Mouse (Mus musculus) ZHBTc4 (cell line): ENCODE results near the gene Ldb1.

Source experiments
- DNase-seq: peaks from one replicate; pipeline ENCODE4 v3.0.0-alpha.2; 2011; ENCODE audit warnings: low read depth, low spot score

Ldb1 gene

DNA sequence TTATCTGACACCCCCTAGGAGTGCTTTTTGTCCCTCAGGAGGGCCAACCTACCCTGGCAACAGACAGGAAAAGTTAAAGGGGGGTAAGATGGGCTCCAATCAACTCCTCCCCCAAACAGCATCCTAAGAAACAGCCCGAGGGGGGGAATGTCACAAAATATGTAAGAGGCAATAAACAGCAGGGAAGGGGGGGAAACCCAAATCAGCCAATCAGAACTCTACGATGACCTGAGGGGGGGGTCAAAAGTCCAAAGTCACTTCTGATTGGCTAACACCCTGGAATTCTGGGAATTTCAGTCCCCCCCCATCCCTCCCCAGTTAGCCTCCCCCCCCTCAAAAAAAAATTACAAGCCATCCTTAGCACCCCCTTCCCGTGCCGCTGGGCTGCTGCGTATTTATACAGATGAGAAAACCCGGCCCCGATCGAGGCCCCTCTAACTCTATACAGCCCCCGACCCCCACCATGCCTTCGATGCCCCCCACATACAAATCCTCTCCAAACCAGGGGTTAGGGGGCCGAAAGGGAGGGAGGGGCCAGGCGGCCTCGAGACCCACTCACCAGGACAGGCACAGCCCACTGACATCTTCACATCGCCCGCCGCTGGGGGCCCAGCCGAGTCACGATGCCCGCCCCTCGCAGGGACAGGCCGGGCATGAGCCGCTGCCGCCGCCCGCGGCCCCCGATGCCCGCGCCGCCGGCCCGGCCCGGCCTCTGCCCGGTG lies 582 bp downstream of the Ldb1 start, which contains the start of gene Pprc1:
Gene Pprc1 (plus strand): TSS at position 616 of the 722 bp plus-strand sequence.
- DNase-seq = peak; percentile 46

DNA sequence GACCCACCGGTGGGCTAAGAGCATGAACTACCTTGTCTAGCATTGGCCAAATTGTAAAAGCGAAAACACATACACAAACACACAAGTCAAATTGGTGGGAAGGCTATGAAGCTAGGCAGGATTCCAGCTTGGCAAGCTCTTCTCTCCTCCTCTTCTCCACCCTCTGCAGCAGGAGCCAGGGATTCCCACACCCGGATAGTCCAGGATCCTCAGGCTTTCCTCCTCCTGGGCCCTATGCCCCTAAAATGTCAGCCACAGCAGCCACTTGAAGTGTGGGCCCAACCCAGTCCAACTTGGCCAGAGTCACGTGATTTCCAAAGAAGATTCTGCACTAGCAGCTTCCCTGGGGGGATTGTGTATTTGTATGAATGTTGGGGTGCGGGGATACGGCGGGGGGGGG lies 1.6 kb downstream of the Ldb1 start:
- no peak for DNase-seq

DNA sequence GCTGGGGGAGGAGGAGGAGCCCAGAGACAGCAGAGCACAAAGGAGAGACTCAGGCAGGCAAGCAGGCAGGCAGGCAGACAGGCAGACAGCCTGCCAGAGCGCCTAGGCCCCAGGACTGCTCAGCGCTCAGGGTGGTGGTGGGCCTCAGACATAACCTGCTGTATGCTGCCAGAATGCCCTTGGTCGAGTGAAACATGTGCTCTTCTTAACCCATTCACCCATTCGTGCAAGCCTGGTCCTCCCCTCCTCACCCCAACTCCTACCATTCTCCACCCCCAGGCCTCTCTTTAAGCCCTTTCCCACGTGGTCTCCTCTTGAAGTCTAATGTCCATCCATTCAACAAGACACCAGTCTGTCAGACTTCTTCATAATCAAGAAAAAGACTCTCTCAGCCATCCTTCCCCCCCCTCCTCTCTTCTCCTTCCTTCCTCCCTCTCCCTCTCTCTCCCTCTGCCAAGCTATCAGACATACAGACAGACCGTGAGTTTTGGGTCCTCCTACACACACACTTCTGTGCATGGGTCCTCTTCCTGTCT lies 2.5 kb downstream of the Ldb1 start:
- DNase-seq = peak; percentile 67

DNA sequence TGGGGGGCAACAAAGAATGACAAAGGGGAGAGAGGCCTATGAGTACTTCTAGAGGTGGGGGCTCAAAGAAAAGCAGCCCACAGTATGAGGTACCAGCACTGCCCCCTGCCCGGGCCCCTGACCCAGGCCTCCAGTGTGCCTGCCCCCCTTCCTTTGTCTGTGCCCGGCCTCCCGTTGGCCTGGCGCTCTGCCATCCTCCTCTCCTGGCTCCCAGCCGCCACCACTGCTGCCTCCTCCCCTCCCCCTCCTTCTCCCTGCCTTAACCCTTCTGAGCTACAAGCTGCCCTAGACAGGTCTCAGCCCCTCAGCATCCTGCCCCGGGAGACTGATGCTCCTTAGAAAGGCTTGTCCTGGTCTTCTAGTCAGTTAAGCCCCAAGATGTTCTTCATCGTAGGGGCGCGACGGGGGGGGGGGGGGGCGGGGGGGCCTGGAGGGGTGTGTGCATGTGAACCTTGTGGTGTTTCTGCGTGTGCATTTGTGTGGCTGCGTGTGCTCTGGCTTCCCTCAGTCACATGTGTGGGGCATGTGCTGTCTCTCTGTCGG lies 3.0 kb downstream of the Ldb1 start:
- DNase-seq = peak; percentile 69

DNA sequence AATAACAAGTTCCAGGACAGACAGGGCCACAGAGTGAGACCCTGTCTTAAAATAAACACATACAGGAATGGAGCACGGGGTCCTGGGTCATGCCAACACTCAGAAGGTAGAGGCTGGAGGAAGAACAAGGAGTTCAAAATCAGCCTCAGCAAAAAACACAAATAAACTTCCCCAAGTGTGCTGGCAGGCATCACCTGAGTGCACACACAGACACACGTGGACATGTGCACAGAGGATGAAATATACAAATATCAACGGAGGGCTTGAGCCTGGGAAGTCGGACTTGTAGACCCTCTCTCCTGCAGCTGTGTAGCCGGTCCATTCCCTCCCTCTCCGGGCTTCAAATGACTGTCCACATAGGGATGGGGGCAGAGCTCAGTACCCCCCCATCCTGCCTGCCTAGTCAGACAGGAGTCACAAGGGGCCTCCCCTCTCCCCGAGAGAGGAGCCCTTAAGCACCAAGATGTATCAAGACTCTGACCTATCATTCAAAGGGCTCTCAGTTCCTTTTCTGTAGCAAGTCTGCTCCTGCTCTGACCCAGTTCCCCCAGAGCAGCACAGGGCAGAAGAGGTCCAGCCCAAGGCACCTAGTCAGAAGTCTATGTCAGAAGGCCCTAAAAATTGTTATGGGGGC lies 3.6 kb downstream of the Ldb1 start:
- DNase-seq = no peak

DNA sequence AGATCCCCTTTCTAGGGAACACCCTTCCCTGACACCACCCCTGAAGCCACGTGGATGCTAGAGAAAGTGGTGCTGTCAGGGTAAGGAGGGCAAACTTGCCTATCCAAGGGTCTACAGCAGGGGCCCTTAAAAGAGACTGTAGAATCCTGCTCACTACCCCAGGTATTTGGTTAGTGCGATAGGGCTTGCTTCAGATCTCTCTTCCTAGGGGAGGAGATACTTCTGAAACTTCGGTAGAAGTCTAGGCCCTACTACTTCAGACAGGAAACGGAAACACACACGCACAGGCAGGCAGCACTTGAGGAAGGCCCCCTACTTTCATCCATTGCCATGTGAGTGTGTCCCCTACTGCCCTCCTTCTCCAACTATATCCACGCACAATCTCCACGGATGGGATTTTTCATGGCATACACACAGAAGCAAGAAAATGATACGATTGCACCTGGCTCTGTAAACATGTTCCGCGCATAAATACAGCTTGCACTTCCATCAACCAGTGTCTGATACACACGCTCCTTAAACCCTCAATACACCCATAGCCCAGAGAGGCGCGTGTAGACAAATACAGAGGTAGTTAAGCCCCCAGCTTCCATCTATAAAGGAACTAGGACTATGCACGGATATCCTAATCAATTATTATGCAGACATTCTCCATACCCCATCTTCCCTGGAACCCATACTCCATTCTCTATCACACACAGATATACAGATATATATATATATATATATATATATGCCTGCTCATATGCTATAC lies 4.7 kb downstream of the Ldb1 start:
- DNase-seq = no peak

DNA sequence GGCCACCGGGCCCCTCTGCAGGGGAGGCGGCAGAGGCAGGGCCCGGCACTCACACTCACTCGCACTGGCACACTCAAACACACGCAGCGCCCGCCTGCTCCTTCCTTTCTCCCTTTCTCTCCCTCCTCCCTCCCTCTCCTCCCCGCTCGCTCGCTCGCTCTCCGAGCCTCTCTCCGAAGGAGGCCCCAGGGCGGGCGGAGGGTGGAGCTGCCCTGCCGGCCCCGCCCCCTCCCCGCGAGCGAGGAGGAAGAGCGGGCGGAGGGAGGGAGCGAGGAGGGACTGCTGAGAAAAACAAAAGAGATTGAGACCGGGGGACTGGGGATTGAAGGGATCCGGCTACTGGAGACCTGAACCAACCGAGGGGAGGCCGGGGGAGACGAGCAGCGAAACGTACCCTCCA lies 5.5 kb downstream of the Ldb1 start:
- peak; percentile 96 for DNase-seq

DNA sequence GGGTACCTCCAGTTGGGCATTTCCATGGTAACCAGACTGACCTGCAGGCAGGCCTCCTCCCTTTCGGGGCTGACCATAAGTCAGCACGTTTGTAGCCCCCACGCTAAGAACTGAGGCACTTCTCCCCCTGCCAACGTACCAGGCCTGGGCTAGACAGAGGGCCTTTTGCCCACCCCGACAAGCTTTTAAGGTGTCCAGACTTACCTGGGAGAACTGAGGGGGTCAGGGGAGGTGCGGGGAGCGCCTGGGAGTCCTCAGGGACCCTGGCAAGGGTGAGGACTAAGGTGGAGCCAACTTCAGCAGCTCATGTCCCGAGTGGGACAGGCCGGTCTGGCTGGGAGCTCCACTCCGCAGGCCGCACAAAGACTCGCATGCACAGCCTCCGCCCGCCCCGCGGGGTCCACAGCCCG lies 6.2 kb downstream of the Ldb1 start:
- DNase-seq = no peak

DNA sequence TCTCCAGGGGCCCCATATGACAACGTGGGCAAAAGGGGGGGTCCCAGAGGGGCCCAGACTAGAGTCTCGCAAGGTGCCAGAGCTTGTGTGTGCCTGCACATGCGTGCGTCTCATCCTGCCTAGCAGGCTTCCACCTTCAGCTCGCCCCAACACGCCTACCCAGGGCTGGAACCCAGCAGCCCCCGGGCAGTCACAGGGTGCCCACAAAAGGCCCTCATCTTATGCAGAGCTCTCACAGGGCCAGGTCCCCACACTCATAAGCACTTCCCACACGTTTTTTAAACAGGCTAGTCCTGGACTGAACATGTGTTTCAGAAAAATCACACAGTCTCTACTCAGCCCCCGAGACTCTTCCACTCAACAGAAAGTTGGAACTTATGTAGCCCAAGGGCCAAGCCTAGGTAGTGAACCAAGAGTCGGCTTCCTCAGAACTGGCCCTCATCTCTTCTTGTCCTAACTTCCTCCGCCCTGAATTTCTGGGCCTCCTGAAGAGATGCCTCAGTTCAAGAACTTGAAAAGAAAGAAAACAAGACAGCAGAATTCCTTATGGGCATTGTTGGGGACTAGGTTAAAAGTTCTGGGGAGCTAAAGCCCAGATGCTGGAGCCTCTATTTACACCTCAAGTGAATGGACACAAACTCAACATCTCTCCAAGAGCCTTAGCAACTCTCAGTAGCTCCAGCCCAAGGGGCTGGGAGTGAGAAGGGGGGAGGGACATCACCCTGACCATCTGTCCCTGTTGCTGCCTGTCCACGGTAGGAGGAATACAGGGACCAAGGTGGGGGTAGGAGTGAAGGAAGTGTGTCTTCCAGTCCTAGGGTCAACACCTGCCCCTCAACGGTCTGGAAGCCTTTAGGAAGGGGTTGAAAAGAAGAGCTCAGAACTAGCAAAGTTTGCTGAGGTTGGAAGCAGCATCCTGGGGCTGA lies 6.8 kb downstream of the Ldb1 start:
- no peak for DNase-seq

DNA sequence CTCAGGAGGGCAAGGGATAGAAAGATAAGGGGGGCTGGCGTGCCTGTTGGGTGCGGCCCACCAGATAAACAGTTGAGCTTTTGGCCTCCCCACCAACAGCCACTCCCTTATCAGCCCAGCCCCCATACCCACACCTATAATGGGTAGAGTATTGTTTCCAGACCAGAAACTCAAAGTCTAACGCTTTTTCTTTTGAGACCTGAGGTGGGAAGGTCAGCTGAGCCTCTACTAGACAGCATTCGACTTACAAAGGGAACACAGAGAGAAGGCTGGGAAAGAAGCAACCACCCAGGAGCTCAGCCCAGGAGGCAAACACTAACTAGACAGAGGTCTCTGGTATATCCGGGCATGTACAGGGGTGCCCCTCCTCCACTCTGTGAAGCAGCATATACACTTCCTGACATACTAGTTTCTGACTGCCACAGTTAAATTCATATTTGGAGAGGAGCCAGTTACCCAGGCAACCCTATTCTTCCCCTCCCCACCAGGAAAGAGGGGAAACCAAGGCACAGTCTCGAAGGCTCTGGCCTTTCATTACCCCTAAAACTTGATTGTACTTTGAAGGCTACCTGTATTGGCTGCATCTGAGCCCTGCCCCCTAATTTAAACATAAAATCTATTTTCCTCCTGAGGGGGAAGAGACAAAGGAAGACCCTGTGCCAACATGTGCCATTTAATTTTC lies 7.6 kb downstream of the Ldb1 start:
- DNase-seq = peak; percentile 85

DNA sequence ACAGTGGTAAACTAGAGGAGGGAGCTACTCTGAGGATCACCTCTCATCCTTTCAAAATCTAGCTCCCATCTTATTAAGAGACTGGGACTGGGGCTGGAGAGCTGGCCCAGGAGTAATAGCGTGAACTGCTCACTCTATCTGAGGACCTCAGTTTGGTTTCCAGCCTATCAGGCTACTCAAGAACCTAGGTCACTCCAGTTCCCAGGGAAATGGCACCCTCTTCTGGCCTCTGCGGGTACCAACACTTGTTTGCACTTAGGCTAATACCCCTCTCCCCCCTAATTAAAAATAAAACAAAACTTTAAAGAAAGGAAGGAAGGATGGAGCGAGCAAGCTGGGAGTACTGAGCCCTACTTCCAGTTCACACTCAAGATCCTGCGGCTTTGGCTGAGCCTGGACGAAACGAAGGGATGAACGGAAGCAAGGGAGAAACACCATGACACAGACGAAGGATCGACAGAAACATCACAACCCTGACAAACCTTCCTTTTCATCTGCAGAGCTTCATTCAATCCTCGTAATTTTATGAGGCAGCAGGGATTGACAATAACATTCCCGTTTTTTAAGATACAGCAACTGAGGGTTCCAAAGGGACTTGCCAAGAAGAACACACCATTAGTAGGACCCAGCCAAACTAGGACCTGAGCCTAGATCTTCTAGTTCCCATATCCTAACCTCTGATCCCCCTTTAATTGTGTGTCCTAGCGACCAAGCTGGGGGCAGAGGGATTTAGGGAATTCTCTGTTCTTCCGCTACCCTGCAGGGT lies 8.4 kb downstream of the Ldb1 start:
- DNase-seq = peak; percentile 80

DNA sequence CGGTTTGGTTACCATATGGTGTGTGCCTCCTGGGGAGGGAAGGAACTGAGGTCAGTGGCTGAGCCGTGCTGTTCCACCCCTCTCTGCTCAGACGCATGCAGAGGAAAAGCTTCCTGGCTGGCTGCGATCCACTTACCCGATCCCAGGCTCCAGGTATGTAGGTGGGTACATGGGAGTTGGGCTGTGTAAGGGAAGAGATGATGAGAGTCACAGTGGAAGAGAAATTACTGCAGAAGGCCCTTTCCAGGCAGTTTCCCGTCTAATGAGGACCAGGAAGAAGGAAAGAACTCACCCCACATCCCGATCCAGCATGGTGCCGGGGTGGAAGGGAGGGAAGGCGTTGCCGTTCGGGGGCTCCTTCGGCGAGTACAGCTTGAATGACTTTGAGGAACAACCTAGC lies 9.0 kb downstream of the Ldb1 start:
- no peak for DNase-seq

DNA sequence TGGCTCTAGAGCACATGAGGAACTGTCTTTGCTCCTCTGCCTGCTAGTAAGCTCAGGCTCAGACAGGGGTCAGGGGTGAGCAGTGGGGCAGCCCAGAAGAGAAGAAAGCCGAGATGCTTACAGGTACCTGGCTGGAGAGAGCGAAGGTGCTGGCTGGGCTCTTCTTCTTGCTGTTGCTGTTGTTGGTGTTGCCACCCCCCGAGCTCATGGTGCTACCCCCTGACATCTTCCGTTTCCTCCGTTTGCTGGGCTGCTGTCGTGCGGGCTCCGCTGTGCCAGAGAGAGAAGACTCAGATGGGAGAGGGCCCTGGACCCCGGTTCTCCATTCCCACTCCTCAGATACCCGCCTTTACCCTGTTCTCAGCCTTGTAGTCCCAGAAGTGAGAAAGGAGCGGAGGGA lies 11.1 kb downstream of the Ldb1 start:
- no peak for DNase-seq

DNA sequence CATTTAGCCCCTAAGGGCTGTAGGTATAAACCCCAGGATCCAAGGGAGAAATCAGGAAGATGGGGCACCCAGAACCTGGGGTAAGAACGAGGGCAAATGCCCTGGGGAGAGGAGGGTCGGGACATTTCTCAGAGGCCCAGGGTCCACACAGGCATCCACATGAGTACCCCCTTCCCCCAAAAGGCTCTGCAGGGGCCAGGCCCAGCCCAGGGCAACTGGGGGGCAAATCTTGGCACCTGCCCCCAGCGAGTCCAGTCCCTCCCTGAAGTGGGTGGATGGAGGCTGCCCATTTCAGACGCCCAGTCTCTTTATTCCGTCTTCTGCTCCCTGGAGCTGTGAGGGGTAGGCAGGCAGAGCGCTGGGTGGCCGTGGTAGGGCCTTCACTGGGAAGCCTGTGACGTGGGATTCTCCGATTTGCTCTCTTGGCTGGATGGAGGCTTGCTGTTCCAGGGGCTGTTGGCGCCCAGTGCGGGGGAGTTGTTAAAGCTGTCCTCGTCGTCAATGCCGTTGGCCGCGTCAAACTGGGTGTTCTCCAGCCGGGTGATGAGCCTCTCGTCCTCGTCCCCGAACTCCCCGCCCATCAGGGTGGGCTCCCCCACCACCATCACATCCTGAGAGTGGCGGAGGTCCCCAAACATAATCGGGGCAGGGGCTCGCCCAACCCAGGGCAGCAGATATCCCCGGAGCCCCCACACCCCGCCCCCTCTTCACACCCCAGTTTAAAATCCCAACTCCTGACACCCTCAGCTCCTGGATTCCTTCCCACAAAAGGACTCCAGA lies 12.1 kb downstream of the Ldb1 start:
- no peak for DNase-seq

DNA sequence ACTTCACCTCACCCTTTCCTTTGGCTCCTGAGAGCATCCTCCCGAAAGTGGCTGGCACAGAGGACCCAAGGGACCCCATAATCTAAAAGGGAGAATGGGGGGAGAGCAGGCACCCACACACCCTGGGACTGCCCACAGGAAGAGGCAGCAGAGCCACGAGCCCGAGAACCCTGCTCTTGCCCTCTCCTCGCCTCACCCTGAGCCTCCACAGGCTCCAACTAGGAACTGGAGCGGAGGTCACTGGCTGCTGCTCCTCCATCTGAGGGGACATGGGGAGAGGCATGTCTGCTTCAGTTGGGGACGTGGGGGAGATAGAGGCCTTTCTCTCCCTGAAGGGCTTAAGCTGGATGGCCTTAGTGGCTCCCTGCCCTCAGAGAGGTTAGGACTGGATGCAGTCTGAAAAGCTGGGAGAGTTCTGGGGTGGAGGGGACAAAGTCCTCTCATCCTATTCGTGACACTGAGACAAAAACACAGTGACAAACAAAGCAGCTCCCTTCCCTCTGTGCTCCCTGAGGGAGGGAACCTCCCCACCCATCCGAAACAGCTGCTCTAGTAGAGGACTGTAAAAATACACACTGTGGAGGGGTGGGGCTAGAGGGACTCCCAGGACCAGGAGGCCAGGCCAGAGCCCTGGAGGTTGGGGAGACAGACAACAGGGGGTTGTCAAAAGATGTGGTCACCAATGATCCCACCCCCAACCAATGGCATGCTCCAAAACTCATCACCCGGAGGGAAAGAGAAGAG lies 13.2 kb downstream of the Ldb1 start:
- no peak for DNase-seq

DNA sequence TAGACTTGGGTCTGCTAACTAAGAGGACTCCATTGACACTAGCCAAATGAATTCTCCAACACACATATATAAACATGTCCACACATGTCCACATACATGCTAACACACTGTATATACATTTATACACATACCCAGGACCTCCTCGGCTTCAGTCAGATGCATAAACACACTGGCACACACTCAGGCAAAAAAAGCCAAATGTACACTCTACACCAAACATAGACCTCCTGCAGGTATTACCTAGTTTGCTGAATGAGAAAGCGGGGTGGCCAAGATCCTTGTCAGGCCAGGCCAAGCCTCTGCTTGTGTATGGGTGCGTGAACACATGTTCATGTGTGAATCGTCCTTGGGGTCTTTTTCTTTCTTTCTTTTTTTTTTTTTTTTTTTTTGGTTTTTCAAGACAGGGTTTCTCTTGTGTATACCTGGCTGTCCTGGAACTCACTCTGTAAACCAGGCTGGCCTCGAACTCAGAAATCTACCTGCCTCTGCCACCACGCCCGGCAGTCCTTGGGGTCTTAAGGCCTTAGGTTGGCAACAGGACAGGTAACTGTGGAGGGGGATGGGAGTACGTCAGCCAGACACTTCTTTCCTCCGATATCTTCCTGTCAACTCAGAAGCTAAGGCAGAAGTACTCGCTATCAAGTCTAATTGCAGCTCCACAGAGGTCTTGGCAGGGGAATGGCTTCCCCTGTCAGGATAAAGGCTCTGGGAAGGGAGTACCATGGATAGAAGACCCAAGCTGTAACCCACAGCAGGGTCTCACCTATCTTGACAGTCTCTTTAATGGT lies 14.6 kb downstream of the Ldb1 start:
- no peak for DNase-seq

DNA sequence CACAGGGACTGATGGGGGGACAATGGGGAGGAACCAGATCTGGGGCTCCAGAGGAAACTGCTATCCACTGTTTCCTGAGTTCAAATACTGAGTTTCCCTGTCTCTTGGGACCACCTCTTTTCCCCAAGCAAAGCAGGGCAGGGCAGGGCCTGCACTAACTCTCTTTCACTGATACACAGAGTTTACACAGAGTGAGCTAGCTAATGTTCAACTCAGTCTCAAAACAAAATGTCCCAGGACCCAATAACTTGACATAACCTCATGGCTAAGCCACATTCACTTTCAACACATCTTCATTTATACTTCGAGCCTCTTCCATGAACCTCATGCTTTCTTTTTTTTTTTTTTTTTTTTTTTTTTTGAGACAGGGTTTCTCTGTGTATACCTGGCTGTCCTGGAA lies 15.4 kb downstream of the Ldb1 start:
- no peak for DNase-seq
